Mouse (Mus musculus): ENCODE data around the gene Tnrc18.

Tnrc18 gene

DNA sequence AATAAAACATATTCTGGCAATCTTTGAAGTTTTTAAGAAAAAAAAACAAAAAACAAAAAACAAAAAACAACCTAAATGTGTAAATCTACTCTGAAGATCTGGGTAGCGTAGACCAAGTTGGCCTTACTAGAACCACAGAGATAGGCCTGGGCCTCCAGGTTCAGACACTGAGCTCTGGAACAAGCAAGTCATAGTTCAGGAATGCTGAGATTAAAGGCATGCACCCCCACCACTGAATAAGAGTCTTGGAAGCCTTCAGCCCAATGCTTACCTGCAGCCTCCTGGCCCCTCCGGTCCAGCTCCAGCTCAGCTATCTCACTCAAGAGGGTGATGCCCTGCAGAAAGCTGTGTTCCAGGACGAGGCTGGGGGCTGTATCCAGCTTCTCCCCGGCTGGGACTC is 46.4 kb downstream of the Tnrc18 start:
- no peak for DNase-seq

DNA sequence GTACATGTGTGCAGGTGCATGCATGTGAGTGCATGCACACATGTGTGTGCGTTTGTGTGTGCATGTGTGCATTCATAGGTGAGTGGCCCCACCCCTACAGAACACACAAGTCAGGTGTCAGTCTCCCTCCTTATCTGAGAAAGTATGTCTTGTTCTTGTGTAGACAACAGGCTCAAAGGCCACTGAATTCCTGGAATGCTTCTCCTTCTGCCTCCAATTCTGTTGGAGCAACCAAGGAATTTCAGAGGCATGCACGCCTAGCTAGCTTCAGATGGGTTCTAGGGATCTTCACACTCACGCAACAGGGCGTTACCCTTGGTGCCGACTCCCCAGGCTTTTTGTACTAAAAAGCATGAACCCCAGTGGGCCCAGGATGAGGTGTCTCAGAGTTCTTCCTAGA is 47.8 kb downstream of the Tnrc18 start:
- DNase-seq: no peak

DNA sequence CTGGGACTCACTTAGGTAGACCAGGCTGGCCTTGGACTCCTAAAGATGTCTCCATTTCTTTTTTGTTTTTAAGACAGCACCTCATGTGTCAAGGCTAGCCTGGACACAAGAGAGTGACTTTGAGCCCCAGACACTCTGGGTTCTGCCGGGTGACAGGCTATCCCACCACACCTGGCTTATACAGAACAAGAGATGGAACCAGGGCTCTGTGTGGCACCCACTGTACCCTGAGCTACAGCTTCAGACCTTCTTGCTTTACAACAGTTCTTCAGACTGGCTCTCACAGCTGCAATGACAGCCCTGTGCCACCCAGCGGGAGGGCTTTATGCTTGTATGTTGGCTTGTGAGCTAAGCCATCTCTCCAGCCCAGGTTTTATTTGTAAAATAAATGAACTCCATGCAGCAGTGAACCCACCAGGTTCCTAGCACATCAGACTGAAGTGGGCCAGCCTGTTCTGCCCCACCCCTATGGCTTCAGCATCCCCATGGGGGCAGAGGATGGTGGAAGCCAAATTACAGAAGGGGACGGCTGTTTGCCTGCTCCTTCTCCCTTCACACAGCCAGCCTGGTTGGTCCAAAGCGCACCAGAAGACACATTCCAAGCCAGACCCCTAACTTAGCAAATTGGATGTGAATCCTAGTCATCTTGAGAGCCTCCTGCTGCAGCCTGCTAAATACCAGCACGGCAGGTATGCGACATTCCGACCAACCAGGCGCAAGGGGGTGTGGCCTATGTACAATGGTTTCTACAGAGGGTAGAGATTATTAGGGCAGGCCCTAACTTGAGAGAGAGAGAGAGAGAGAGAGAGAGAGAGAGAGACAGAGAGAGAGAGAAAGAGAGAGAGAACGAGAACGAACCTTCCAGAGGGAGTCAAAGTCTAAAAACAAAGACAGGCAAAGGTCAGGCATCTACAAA is 48.9 kb downstream of the Tnrc18 start:
- DNase-seq: no peak

DNA sequence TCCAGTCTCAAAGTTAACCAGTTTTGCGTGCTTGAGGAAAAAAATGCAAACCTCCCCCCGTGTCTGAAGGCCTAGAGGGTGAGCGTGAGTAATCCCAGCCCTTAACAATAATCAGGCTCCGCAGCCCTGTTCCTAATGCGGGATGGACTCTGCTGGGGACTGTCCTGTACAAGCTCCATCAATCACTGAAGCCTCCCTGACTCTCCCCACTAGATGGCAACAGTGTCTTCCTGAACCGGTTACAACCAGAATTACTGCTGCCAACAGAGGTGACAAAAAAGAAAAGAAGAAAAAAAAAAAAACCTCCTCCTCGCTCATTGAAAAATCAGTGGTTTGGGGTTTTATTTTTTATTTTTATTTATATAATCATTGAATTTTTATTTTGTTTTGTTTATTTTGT is 49.5 kb downstream of the Tnrc18 start:
- peak; percentile 93 for DNase-seq

DNA sequence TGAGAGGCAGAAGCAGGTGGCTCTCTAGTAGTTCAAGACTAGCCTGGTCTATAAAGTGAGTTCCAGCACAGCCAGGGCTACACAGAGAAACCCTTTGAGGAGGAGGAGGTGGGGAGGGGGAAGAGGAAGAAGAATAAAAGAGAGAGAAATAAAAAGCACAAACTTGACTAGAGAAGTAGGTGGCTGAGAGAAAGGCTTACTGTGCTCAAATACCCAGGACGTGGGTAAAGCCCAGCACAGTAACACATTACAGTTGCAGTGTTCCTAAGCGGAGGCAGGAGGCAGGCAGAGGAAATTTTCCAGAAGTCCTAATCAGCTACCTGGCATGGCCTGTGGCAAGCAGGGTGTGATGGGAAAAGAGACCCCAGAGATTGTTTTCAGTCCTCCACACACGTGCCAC is 50.8 kb downstream of the Tnrc18 start:
- DNase-seq: no peak

DNA sequence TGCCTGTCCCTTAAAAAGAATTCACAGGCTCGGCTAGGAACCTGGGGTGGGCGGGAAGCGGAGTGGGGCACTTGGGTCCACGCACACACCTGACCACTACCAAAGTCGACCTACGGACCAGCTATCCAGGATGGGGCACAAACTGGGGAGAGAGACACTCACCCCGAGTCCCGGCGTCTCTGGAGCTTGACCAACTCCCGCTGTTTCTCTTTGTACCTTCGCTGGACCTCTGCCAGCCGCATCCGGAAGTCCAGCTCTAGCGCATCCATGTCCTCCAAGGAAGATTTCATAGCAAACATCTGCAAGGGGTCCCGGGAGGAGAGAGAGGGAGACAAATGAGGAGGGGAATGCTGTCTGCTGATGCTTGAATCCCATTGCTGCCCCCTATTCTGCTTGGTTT is 52.6 kb downstream of the Tnrc18 start:
- DNase-seq: no peak

DNA sequence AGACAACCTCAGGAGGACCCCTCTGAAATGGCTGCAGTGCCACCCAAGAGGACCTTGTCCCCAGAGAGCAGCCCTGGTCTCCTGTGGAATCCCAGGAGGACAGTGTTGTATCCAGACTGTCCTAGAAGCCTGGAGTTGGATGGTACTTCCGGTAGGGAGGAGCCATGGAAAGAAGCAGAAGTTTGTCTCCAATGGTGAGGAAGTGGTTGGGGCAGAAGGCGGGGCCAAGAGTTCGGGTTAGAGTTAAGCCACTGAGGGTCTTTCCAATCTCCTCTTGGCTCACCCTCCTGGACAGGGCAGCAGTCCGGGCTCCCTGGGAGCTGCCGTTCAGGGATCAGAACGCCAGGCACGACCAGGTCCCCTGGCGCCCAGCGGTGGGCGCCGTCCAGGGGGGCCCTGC is 53.2 kb downstream of the Tnrc18 start:
- DNase-seq: no peak

DNA sequence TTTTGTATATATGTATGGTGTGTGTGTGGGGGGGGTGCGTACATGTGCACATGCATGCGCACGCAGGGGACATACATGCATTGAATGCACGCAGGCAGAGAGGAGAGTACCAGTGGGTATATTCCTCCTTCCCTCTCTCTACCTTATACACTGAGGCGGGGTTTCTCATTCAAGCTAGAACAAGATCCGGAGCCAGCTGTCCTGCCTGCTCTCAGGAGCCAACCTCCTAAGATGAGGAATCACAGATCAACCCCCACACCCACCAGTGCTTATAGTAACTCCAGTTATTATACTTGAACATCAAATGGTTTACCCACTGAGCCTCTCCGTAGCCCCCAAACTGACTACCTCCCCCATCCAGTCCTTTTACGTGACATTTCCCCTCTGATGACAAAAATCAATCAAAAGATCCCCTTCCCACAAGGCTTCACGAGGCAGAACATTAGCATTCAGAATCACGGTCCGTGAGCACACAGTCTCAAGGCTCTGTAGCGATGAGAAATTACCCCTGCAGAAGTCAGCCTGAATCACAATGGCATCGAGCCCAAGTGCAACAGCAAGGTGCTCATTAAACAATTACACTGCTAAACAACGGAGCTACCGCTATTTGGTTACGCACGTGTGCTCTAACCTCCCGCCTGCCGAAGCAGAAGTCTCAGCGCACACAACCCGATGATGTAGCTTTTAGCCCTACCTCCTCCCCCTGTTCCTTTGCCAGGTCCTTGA is 55.2 kb downstream of the Tnrc18 start:
- DNase-seq: no peak

DNA sequence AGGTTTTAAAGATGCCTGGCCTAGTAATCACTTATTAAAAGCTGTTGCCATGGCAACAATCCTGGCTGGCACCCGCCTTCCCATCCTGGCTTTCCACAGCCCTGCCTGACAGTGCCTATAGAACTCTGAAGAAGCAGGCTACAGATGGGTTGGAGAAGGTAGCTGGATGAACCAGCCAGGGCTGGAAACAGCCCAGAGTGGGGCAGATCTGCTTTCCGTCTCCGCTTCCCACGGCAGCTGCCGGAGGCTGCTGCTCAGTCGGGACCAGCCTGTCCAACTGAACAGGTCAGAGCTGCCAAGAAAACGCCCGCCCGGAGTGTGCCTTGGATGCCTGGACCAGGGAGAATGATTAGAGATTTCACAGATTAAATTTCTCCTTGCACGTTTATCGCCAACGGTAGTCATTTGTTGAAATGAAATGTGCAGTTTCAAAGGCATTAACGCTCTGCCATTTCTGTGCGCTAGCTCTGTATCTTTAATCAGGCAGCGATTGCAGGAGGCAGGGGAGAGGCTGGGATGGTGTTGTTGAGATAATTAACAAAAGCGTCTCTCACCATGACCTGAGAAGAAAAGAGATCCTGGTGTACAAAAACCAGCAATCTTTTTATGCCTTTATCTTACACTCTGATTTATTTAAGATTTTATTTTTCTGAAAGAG is 56.0 kb downstream of the Tnrc18 start:
- peak; percentile 83 for DNase-seq

DNA sequence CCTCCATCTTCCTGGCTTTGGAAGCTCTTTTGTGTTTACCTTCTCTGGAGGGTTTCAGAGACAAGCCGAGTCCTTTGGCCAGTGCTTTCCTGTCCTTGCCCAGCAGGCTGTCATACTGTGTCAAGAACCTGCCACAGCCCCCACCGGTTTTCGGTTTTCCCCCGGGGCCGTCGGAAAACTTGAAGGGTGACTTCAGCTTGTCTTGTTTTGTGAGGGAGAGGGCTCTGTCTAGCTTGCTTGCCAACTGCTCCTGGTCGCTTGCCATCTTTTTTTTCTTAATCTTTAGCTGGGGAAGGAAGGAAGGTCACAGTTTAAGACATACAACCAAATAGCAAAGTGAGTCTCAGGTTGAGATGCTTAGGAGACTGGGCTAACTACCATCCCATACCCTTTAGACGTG is 57.7 kb downstream of the Tnrc18 start:
- DNase-seq: no peak

DNA sequence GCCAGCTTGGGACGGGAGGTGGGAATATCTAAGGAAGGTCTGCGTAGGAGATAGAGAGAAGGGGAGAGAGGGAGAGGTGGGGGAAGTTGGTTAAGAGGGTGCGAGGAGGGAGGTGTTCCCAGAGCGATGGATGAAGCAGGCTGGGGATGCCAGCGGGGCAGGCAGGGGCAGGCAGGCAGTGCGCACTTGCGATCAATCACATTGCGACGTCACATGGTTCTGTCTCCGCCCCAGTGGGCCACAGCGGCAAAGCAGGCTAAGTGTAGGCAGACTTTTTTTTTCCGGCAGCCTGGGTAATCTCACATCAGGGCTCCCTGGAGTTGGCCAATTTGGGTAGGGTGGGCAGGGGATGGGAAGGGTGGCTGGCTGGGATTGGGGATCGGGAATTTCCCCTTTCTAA is 65.2 kb downstream of the Tnrc18 start:
- DNase-seq: no peak

DNA sequence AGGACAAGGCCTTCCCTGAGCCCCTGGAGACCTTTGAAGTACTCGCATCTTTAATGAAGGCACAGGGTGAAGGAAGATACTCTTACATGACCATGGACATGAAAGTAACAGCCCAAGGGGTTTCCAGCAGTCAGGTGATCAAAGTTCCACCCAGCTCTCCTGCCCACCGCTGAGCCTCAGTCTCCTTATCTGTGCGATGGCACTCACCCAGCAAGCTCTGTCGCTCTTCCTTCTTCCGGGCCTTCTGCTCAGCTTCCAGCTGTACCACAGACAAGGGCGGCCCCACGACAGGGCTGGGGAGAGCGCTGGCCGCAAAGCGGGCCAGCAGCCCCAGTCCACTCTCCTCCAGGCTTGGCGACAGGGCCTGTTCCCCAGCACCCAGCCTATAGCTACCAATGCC is 67.3 kb downstream of the Tnrc18 start:
- DNase-seq: no peak

DNA sequence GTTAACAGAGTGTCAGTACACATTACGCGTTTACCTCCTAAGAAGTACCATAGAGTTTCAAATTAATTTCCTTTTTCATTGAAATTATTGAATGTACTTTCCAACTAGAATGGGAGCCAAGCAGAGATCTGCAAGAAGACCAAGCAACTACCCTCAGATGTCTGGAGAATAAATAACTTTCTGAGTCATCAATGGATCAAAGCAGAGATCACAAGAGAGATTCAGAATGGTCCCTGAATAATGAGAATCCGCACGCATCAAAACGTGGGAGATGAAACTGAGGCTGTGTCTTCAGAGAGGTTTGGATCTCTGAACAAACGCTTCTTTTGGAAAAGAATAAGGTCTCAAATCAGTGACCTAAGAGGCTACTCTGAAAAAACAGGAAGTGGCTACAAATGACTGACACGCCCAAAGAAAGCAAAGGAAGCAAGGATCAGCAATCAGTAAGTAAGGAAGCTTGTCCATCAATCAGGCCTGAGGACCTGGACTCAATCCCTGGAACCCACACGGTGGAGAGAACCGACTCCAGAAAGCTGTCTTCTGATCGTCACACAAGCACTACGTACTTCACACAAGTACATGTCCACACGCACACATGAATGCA is 70.3 kb downstream of the Tnrc18 start:
- DNase-seq: no peak

DNA sequence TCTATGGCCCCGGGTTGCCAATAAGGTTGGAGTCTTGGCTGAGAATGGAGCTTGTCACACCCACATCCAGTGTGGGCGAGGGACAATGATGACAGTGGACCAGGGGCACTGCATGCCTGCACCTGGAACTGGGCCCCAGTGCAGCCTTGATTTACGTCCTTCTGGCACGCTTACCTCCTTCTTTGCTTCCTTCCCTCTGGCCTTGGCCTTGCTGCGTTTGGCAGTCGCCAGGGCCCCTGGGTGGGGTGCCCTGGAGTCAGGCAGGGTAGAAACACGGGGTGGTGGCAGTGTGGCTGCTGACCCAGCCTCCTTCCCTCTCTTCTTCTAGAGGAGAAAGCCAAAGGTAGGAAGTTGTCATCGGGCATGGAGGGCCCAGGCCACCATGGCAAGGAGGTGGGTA is 77.5 kb downstream of the Tnrc18 start:
- DNase-seq: no peak

DNA sequence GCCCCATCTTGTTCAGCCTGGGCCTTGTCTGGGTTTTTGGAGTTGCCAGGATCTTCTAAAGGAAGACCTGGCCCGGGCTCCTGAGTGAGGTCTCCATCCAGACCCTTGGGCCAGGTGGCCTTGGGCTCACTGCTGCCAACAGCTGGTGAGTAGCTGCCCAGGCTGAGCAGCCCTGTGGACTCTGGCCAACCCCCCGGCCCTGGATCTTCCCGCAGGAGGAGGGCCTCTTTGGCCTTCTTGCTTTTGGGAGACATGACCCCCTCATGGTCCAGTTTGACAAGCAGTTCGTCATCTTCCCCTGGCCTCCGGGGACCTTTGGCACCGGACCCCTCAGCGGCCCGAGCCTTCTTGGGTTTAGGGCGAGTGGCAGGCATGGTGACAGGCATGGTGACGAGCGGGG is 85.5 kb downstream of the Tnrc18 start:
- DNase-seq: no peak

DNA sequence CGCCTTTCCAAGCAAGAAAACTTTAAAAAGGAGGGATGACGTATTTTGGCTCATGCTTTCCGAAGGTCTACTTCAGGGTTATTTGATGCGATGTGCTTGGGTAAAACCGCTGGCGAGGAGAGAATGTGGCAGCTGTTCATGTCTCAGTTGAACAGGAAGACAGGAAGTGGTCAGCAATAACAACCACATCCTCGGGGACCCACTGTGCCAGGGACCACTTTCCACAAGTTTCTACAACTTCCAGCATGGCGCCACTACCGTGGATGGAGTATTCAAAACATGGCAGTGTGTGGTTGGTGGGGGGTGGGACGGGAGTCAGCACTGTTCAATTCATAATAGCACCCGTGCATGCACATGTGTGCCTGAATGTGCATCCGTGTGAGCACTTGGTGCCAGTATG is 87.2 kb downstream of the Tnrc18 start:
- no peak for DNase-seq

DNA sequence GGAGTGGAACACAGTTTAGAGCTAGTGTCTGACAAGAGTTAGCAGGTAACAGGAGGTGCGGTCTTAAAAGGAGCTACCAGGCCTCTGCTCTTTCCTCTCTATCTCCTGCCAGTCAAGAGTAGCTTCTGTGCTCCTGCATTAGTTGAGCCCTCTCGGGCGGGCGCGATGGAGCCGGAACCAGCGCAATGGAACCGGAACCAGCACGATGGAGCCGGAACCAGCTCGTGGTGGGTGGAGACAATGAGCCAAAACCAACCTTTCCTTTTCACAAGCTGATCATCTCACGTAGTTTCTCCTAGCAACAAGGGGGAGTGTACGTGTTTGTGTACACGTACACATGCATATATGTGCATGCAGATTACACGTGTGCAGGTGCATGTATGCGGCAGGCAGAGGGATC is 89.2 kb downstream of the Tnrc18 start:
- no peak for DNase-seq

DNA sequence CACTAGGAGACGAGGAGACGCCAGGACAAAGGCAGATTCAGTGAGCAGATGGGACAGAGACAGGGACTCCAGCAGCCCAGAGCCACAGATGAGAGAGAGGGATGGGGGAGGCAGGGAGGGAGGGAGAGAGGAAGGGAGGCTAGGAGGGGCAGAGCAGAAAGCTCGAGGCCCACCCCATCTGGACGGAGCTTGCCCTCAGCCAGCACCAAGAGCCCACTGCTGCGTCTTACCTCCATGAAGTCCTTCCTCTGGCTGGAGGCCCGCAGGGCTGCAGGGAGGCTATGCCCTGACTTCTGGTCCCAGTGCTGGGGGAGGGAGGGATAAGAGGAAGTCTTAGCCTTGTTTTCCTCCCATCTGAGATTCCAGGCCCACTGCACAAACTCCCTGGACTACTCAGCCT is 90.7 kb downstream of the Tnrc18 start:
- DNase-seq: no peak

DNA sequence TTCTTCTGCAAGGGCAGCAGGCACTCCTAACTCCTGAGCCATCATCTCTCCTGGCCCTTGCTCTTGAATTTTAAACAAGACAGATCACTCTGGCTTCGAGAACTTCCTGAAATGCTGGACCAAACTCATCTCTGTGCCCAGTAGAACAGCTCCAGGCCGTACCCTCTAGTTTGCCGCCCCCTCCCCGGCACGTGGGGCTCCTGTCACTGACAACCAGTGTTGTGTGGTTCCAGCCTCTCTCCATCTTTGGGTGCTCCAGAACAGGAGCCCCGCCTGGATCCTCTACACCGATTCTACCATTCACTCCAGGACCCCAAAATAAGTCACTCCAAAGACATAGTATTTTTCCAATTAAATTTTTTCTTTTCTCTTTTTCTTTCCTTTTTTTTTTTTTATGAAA is 93.2 kb downstream of the Tnrc18 start:
- DNase-seq: no peak

DNA sequence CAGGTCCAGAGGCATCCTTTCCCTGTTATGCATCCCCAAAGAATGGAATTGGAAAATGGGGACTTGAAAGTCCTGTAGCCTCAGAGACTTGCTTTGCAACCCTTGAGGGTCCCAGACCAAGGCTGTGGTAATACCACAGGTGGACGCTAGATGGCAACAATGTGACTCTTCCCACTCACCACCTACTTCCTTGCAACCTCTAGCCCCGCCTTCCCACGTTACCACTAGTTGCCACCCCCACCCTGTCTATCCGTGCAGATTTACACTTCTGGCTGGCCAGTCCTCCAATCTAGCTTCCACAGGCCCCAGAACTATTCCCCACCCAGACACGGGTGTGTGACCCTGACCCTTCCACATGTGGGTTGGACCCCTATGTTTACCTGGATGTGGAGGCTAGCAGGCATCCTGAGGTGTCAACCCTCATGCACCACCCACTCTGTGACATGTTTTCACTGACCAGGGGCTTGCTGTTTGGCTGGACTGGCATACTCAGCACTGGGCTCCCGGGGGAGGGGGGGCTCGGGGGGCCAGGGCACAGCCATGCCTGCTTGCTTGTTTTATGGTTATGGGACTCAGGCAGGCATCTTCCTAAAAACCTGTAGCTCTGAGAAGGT is 93.8 kb downstream of the Tnrc18 start:
- peak; percentile 76 for DNase-seq

DNA sequence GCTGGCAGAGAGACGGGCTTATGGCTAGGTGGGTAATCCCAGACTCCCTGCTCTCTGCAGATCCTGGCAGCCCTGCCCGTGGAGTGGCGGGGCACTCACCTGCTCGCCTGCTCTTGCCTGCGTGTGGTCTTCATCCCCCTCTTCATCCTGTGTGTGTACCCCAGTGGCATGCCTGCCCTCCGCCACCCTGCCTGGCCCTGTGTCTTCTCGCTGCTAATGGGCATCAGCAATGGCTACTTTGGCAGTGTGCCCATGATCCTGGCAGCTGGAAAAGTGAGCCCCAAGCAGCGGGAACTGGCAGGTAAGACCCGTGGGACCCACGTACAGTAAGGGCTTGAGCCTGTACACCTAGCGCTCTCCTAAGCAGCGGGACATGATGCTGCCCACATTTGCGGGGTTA is 97.6 kb downstream of the Tnrc18 start:
- no peak for DNase-seq

DNA sequence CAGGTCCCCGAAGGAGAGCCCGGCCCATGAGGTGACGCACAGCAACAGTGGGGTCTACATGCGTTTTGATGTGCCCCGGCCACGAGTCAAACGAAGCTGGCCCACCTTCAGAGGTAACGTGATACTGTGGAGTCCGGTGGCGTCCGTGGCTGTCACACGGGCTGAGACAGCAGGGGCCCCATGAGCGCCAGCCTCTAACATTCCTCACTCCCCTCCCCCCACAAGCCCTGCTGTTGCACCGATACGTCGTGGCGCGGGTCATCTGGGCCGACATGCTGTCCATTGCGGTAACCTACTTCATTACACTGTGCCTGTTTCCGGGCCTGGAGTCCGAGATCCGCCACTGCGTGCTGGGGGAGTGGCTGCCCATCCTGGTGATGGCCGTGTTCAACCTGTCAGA is 99.0 kb downstream of the Tnrc18 start:
- DNase-seq: peak; percentile 55

DNA sequence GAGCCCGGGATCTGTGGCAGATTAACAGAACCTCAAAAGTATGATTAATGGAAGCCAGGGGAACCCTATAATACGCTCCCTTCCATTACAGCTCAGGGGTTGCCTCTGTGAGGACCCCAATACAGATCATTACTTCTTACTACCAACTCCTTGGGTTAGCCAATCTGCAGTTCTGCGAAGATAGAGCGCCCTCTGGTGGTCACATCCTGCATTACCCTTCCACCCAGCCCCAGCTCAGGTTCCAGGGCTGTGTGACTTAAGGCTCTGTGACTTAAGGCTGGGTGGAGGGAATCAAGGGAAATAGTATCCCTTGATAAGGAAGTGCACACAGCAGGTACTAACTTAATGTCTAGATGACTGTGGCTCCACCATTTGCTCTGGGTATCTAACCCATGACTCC is 99.4 kb downstream of the Tnrc18 start:
- peak; percentile 87 for DNase-seq
